Mouse (Mus musculus) G1E (cell line): Measurements from ENCODE around the gene Pde4d.

Experiments
- CTCF ChIP-seq: IDR thresholded peaks from 2 replicates; pipeline ENCODE4 v1.5.1; 2012; ENCODE audit warnings: low read depth, low read length, inconsistent platforms, mixed read lengths
- GATA1 ChIP-seq: IDR thresholded peaks from 2 replicates; pipeline ENCODE4 v1.6.1; 2012; ENCODE audit warnings: borderline replicate concordance, low read length, inconsistent platforms, mixed read lengths
- TAL1 ChIP-seq: conservative IDR thresholded peaks from 2 replicates; pipeline ENCODE4 v1.6.1; 2012; ENCODE audit warnings: low read depth, low read length, inconsistent platforms, mixed read lengths

DNA sequence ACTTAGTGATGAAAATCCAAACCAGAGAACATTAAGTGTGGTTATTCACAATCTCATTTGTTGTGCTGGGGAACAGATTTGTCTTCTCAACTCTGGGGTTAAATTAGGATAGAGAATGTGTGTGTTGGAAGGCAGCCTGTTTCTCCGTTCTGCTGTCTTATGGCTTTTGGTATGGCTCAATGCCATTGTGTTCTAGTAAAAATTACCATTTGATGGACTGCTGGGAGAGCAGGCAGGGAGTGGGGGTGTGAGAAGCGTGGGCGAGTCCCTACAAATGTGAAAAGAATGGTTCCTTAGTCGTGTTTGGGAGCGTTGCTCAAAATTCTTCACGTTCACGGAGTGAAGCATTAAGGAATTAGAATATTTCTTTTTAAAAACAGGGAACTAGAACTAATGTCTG lies 597.4 kb downstream of the Pde4d start:
- TF ChIP-seq CTCF (no peak), TAL1 (no peak), GATA1 (no peak)
